Mouse (Mus musculus) frontal cortex, adult 2 months (tissue): ENCODE data around the gene Apbb1ip. TPM values are rescaled to one million over a fixed set of nuclear protein-coding genes. Genes with fewer than 3 reads are reported as not detected.
"Not testable (repeated sequence)": the region's sequence is repeated elsewhere in the genome, so short reads cannot be mapped to it uniquely, and the experiment has no call there.

Experiments
- DNase-seq, 2 experiments: peaks; one replicate each; pipeline ENCODE4 v3.0.0; 2022; ENCODE audit warnings: low spot score in 1 of 2; ENCODE audit errors: extremely low spot score in 1 of 2
- polyA plus RNA-seq: library from polyadenylated mRNA; depleted of rRNA; stranded (reverse); fragments of >200 nt; gene quantifications from 2 replicates; pipeline ENCODE4 v1.2.3, GENCODE M21; 2012

Apbb1ip gene
- polyA plus RNA-seq, 1 experiment, result 3.8 TPM

DNA sequence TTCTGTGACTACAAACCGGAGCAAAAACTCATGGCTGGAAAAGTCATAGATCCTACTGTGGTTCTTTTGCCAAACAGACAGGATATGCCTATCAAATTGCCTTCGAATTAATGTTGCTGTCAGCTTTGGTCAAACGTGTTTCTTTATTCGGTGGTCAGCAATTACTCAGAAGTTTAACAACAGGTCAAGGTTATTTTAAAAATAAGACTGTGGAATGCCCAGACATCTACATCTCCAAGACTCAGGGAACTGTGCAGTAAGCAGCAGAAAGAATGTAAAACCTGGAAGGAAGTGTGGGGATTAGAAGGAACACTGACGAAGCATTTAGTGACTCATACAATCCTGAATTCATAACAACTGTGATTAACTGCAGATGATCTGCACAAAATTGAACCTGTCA is 40.0 kb downstream of the Apbb1ip start:
- DNase-seq, result no peak

DNA sequence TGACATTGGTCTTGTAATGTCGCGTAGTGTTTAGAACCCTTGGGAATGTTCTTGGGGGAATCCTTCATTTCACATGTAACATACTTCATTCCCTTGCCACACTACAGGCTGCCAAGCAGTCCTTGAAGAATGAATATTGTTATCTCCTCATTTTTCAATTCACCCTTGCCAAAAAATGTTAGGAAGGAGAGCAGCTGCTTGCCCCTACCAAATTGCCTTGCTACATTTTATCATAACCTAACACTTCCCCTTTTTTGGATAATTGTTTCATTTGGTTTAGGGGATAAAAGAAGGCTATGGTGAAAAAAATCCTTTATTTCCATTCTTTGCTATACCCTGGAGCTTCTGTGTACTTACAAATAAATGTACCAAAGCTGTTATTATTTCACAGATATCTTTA is 41.8 kb downstream of the Apbb1ip start:
- no peak for DNase-seq

DNA sequence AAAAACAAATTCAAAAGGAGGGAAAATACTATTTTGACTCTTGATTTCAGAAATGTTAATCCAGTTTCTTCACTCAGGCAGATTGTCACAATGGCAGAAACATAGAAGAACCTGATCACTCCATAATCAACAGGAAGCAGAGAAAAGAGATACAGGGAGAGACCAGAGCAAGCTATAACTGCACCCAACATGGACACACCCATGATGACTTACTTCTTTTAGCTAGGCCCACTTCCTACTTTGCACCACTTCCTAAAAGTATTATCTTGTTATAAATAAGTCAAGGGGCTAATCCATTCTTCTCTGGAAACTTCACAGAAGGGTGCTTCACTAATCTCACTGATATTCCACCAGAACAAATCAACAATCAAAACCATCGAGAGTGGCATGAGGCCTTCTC is 42.3 kb downstream of the Apbb1ip start:
- no peak for DNase-seq

DNA sequence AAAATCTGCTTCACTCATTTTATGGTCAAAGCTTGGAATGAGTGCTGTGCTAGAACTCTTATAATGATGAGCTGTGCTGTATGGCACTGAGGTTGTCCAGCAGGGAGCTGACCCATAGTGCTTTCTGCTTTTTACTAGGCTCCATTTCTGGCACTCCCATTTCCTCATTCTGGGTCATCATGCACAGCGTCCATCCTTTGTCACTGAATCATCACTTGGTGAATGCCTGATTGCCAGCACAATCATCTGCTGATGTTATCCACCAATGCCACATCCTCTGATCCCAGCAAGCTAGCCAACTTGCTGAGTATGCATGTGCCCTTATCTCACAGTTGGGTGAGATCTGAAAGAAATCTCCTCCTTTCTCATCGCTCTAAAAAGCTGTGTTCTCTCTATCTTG is 48.4 kb downstream of the Apbb1ip start:
- no peak for DNase-seq

DNA sequence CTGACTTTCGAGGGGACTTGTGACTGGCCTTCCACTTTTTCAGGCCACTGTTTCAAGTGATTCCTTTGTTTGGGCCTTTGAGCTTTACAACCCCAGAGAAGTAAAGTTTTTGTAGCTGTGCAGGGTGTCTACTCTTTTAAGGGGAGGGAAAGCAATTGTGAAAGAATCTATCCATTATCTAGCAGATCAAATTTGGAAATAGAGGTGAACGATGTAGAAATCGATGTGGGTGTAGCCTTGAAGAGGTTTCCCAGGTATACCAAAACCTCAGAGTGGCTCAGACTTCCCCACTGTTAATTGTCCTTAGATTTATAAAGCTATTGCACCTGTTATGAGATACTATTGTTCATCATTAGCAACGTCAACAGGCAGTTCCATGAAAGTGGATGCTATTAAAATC is 71.6 kb downstream of the Apbb1ip start:
- DNase-seq, result no peak

DNA sequence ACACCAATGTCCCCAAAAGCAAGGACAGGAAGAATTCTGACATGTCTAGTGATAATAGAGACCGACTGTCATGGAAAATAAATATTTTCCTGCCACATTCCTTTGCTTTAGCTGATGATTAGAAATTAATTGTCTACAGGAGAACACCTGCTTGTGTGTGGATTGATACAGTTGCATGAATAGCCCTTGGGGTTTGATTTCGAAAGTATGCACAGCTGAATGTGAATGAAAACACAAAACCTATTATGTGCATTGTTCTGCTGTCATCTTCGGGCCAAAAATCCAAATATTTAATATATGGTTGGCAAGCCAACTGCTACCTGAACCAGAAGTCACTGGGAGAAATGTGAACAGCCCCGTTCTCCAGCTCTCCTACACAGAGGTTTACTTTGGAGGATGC is 78.0 kb downstream of the Apbb1ip start:
- no peak for DNase-seq

DNA sequence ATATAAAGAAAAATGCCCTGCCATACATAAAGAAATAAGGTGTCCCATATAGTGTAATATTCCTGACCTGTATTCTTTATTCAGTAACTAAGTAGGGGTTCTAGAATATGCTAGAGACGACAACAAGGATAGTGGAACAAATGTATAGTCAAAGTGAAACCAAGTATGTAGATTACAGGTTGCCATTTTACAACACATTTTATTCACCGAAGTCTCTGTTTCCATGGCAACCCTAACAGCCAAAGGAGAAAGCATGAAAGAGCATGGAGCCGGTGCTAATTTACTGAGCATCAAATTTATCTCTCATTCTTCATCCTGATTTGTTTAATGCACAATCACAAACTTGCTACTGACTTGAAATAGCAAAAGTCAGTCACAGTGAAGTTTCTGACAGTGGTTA is 83.6 kb downstream of the Apbb1ip start:
- peak in 1 of 2 experiments; percentile 26 for DNase-seq

DNA sequence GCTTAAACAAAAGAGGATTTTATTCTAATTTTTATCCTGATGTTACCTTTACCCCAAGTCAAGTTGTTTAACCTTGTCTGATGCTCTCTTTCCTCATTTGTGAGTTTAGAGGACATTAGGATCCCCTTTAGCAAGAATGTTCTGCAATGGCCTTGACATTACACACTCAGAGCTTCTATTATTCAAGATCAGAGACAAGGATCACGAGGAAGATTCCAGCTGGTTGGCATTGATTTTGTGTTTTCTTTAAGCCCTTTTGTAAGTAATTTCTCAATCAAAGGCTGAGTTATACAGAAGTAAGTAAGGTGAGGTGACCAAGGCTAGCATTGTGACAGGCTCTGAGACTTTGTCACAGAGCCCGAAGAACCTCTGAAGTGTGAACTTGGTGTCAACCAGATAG is 88.3 kb downstream of the Apbb1ip start:
- DNase-seq, result no peak

DNA sequence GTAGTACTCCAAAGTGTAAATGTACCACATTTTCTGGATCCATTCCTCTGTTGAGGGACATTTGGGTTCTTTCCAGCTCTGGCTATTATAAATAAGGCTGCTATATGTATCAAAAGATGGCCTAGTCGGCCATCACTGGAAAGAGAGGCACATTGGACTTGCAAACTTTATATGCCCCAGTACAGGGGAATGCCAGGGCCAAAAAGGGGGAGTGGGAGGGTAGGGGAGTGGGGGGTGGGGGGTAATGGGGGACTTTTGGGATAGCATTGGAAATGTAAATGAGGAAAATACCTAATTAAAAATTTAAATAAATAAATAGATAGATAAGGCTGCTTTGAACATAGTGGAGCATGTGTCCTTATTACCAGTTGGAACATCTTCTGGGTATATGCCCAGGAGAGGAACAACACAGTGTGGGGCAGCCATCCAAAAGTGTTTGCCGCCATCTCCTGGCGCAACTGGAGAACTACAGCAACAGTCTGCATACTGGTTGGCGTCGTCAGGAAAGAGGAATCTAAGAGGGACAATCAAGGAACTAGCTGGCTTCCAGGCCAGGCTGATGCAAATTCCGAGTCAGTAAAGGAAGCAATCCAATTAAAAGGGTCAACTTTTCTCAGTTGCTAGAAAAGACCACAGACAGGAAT is 90.6 kb downstream of the Apbb1ip start:
- peak; percentile 28 to 78 for DNase-seq

DNA sequence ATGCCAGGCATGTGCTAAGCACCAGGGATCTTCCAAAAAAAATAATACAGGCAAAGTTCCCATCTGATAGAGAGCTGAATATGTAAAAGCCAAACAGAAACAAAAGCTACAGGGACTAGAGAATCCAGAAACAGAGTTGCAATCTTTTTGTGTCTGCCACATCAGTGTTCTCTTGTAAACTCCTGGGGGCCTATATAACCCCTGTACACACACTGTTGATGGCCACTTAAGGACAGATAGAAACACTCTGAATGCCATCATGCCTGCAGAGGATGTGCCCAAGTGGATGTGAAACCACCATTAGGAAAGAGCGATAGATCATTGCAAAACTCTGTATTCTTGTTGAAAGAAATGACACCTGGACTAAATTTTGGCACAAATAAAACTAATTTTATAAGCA is 91.9 kb downstream of the Apbb1ip start:
- no peak for DNase-seq

DNA sequence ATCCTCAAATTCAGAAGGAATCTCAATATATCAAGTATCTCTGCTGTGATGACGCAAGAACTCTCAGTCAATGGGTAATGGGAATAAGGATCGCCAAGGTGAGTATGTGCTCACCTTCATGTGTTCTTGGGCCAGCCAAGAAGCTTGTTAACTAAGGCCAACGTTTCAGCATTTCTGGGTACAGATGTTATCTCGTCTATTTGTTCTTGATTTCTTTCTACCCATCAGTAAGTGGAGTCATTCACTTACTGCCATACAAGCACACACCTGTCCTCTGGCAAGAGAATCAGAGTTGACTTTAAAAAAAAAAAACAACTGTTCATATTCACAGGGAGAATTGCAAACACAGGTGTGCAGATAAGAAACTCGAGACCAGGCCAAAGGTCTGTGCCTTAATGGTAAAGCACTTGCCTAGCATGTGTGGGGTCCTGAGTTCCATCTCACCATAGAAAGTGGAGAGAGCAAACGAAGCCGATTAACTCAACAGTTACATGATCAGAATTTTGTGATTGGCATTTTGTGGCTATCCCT is 93.1 kb downstream of the Apbb1ip start:
- no peak for DNase-seq

DNA sequence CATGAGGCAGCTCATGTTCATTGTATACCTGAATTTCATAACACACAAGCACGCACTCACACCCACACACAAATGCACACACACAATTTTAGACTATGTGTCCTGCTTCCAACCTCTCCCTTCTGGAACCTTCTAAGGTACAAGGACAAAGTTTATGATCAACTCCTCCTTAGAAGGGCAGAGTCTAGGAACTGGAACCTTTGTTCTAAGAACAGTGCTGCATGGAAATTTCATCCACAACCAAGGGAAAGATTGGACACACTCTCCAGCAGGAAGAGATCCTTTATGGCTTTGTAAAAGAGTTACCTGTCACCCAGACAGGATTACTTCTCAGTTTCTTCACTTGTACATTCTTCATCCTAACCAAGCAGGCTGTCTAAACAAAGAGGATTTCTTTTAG is 99.3 kb downstream of the Apbb1ip start:
- DNase-seq, result no peak

DNA sequence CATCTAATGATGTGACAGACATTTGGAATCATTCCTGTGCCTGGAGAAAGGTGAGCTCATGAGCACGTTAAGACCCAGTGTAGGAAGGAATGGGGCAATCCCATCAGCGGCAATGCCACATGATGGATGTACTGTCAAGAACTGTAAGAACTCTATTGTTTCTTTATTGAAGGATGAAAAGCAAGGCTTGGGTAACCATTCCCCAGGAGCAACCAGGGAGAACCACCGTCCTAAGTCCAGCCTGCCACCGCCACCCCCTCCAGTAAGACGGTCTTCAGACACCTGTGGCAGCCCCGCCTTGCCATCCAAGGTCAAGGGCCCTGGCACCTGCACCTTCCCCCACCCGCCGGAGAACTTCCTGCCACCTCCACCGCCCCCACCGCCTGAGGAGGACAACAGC is 100.7 kb downstream of the Apbb1ip start:
- DNase-seq, result no peak

DNA sequence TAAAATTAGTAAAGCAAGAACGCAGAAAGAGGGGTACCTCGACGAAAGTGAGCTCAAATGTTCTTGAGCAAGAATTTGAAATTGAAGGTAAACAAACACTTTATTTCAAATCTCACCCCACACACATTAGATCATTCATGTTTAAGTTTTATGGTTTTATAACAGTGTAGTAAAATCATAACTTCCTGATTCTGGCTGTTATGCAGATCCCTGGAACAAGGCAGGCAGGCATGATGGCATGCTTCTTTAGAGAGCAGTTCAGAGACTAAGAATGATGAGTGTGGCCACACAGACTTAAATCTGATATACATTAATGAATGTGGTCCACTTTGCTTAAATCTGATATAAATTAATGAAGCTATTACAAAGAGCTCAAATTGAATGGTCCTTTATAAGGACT is 102.7 kb downstream of the Apbb1ip start:
- no peak for DNase-seq

DNA sequence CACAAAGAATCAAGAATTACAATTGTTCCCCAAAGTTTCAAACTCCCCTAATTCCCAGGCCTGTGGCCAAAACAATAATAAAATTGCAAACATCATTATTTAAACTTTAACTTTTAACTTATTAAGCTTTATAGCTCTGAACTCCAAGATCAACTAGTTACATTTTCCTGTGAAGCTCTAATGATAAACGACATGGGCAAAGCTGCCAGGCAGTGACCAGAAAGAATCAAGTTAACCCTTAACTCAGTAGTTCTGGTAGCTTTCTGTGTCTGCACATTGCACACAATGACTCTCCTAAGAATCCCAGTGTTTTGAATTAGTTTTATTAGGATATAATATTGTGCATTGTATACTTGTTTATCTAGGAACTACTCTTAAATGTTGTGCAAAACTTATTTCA is 104.9 kb downstream of the Apbb1ip start:
- DNase-seq, result no peak

DNA sequence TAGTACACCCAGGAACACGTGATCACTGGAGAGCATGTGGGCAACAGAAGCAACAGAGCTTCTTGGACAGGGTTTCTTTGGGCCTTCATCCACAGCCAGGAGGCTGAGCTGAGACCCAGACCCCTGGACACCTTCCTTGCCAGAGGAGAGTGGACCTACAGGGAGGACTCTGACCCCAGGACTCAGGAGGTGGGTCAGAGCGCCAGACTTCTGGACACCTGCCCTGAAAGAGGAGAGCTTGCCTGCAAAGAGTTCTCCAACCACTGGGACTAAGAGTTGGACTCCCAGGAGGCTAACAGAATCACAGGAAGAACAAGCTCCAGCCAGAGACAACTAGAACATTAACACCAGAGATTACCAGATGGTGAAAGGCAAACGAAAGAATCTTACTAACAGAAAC is 106.8 kb downstream of the Apbb1ip start:
- DNase-seq, result not testable (repeated sequence)

DNA sequence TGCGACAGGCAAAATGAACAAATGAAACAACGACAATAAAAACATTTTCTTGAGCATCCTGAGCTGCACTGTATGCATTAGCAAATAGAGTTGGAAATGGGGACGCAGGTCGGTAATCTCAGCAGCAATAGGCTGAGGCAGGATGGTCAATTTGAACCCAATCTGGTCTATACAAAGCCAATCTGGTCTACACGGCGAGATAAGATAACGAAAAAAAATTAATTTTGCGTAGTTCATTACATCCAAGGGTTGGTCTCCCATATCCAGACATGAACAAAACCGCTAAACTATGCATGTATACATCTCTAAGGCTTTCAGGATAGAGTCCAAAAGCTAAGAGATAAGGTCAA is 121.0 kb downstream of the Apbb1ip start:
- no peak for DNase-seq

DNA sequence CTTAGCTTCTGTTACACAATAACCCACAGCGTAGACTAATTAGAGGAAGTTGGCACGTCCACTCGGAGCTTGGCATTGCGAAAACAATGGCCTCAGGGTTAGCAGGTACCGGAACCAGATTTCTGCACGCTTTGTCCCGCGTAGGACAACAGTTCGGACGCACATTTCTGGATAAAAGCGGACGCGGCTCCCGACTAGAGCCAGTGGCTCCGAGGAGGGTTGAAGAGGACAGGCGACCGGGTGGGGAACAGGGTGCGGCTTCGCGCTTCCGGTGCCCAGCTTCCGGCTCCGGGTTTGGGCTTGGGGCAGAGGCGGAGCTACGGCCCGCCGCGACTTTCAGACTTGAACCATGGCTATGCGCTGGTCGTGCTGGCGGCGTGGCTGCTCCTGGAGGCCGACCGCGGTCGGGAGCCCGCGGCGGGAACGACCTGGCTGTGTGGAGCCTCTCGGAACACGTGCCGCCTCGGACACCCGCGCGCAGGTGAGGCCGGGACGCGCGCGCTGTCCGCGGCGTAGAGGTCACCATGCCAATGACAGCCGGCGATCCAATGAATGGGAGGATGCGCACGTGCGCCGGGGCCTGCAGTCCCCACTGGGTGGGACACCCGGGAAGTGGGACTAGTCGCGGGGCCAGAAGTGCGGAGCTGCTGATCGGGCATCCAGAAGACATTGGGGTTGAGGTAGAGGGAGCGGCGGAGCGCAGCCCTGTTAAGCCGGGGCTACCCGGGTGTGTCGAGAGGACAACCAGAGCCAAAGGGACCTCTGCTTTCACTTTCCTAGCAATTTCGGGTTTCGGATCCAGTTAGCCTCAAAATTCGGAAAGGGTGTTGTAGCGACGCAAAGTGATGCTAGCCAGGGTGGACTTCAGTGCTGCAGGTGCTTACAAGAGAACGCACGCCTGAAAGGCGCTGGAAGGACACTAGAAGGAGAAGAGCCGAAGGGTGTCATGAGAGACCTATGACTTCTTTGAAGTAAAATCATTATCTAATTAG is 121.7 kb downstream of the Apbb1ip start, which contains the start of gene Pdss1:
TSS of gene Pdss1 (plus strand) at position 241 of the 992 bp plus-strand sequence.
- DNase-seq, result peak; percentile 76 to 91

DNA sequence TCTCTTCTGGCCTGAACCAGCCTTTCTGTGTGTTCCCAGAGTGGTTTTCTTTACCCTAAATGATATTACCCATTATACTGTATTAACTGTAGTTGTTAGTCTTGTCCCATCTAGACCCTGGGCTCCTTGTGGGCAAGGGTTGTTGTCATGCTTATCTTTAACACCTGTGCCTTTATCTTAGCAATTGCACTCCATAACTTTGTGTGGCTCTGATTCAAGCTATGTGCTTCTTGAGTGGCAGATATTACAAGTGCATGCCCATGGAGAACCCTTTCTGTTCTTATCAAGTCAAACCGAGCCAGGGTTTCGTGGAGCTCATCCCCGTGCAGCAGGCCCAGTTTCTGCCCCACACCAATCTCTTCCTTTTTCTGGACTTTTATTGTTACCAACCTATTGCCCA is 130.1 kb downstream of the Apbb1ip start:
- DNase-seq, result no peak

DNA sequence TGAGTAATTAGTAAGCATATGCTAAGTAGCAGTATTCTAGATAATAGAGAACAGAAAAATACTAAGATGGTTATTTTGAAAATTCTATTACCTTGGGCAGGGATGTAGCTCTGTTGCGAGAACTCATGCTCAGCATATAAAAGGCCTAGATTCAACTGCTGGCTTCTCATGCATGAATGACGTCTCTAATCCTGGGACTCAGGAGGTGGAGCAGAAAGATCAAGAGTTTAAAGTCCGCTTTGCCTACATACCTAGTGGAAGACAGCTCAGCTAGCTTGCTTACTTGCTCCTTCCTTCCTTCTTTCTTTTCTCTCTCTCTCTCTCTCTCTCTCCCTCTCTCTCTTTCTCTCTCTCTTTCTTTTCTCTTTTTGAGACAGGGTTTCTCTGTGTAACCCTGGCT is 140.5 kb downstream of the Apbb1ip start:
- no peak for DNase-seq

DNA sequence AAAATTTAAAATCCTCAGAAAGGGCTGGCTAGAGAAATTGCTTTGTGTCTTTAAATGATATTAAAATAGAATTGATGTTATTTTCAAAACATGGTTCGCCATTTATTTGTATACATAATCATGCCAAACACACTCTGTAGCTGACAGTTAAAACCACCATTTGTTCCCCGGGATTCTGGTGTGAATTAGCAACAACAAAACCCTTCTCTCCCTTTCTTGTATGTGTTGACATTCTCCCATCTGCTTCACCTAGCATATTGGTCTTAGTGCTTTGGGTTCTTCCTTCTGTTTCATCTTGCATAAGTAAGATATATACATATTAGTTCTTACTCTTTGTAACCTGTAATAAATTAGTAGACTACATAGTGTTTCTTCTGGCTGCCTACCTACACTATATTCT is 144.8 kb downstream of the Apbb1ip start:
- DNase-seq, result no peak
